Mouse (Mus musculus) c-Kit-negative CD71-positive TER-119-positive erythroid progenitor cells, embryonic 14.5 days (primary cell): ENCODE measurements around the gene Phf13.

Source experiments
- DNase-seq: peaks from one replicate; pipeline ENCODE4 v3.0.0-alpha.2; 2013; ENCODE audit warnings: low read depth, low spot score

The Phf13 gene

GRCm38 (mm10) chr4:151948497-151949471 lies 47.3 kb downstream of the Phf13 start:
- no peak for DNase-seq

GRCm38 (mm10) chr4:151946211-151946610 lies 49.8 kb downstream of the Phf13 start:
- no peak for DNase-seq
